Mouse (Mus musculus) gastrocnemius, postnatal 10 days (tissue): ENCODE data around the gene Sec16b. TPM values are rescaled to one million over a fixed set of nuclear protein-coding genes. Genes with fewer than 3 reads are reported as not detected.

ENCODE experiments used
- DNase-seq: peaks from one replicate; pipeline ENCODE4 v3.0.0; 2021; ENCODE audit warnings: mixed read lengths
- long read RNA-seq, 2 experiments: library from polyadenylated mRNA; stranded (forward); transcript quantifications; one replicate each; pipeline ENCODE4 v2.0.0; 2021
- total RNA-seq, 2 experiments: library from RNA; stranded (reverse); gene quantifications; 2 replicates each; pipeline ENCODE4 v1.2.3; 2021

Sec16b gene
- total RNA-seq = 1 to 10 TPM; 3.5 to 4.3 TPM
- long read RNA-seq, experiment 1, full-length matches to known transcripts = 1 of 9 reads
- long read RNA-seq, experiment 1, partial matches to known transcripts = 4 of 9 reads
- long read RNA-seq, experiment 1, other reads (novel, unspliced or antisense) = 4 of 9 reads
- long read RNA-seq, experiment 2, full-length matches to known transcripts = 1 of 2 reads
- long read RNA-seq, experiment 2, partial matches to known transcripts = 0 of 2 reads
- long read RNA-seq, experiment 2, other reads (novel, unspliced or antisense) = 1 of 2 reads

- DNase-seq = peak; percentile 53
Observed at GRCm38 (mm10) chr1:157506522-157506921, at the start of gene Sec16b. Sec16b (plus strand) TSS chr1:157506728.

GRCm38 (mm10) chr1:157457789-157458188 lies 48.7 kb upstream of the Sec16b start:
- no peak for DNase-seq

- DNase-seq = peak; percentile 77
Observed at GRCm38 (mm10) chr1:157458421-157459208, 47.9 kb upstream of the Sec16b start, which contains the start of gene Cryzl2. Cryzl2 (plus strand) TSS chr1:157458577.

GRCm38 (mm10) chr1:157459904-157460303 lies 46.6 kb upstream of the Sec16b start:
- DNase-seq = no peak

GRCm38 (mm10) chr1:157461276-157461675 lies 45.3 kb upstream of the Sec16b start:
- DNase-seq = no peak

GRCm38 (mm10) chr1:157462336-157462735 lies 44.2 kb upstream of the Sec16b start:
- DNase-seq = no peak

GRCm38 (mm10) chr1:157465194-157465593 lies 41.3 kb upstream of the Sec16b start:
- peak; percentile 48 for DNase-seq

GRCm38 (mm10) chr1:157467866-157468265 lies 38.7 kb upstream of the Sec16b start:
- no peak for DNase-seq

GRCm38 (mm10) chr1:157470761-157471386 lies 35.7 kb upstream of the Sec16b start:
- DNase-seq = no peak

- no peak for DNase-seq
Observed at GRCm38 (mm10) chr1:157472716-157473115, 33.8 kb upstream of the Sec16b start.

- no peak for DNase-seq
Observed at GRCm38 (mm10) chr1:157474865-157475264, 31.7 kb upstream of the Sec16b start.

- DNase-seq = no peak
Observed at GRCm38 (mm10) chr1:157476231-157476630, 30.3 kb upstream of the Sec16b start.

GRCm38 (mm10) chr1:157480090-157480489 lies 26.4 kb upstream of the Sec16b start:
- no peak for DNase-seq

- no peak for DNase-seq
Observed at GRCm38 (mm10) chr1:157480901-157481300, 25.6 kb upstream of the Sec16b start.

GRCm38 (mm10) chr1:157481666-157482065 lies 24.9 kb upstream of the Sec16b start:
- DNase-seq = no peak

- no peak for DNase-seq
Observed at GRCm38 (mm10) chr1:157484161-157484560, 22.4 kb upstream of the Sec16b start.

- no peak for DNase-seq
Observed at GRCm38 (mm10) chr1:157500657-157501056, 5.9 kb upstream of the Sec16b start.

- no peak for DNase-seq
Observed at GRCm38 (mm10) chr1:157501352-157501945, 5.1 kb upstream of the Sec16b start.

GRCm38 (mm10) chr1:157503071-157503470 lies 3.5 kb upstream of the Sec16b start:
- no peak for DNase-seq

- DNase-seq = no peak
Observed at GRCm38 (mm10) chr1:157506995-157507595, 567 bp downstream of the Sec16b start.

- DNase-seq = peak; percentile 48
Observed at GRCm38 (mm10) chr1:157507814-157508213, 1.3 kb downstream of the Sec16b start.
